Mouse (Mus musculus): Measurements from ENCODE around the gene Fahd2a.

- TF ChIP-seq EP300 (IDR thresholded peaks at IDR 0.05; ENCODE audit: insufficient read depth, low read depth, low read length) (0 out of 2 replicates have a peak, but pooled peaks have one; percentile 14), POLR2A (IDR thresholded peaks at IDR 0.05; ENCODE audit: insufficient read depth, low read length) (no peak)
Observed at GRCm38 (mm10) chr2:127484476-127485170, 40.3 kb upstream of the Fahd2a start.

Measured in ES-Bruce4 (cell line).